Mouse (Mus musculus) left cerebral cortex, adult 6 months (tissue): ENCODE results near the gene Gm4027. TPM values are rescaled to one million over a fixed set of nuclear protein-coding genes. Genes with fewer than 3 reads are reported as not detected.

Source experiments
- long read RNA-seq, 2 experiments: library from polyadenylated mRNA; unstranded; transcript quantifications; one replicate each; pipeline ENCODE4 v2.0.0; 2019 to 2020
- polyA plus RNA-seq: library from polyadenylated mRNA; unstranded; fragments of <200 nt; fragmentation: Nextera tagmentation; gene quantifications from 2 replicates; pipeline ENCODE4 v1.2.3, GENCODE M21; 2021

The Gm4027 gene
- not detected in 2 replicates for polyA plus RNA-seq
- long read RNA-seq, experiment 1 = 0 reads
- long read RNA-seq, experiment 2 = 0 reads

GRCm38 (mm10) chr12:87618569-87618968 lies at the start of gene Gm4027:
Gene Gm4027 (plus strand): TSS chr12:87618869.

DNA sequence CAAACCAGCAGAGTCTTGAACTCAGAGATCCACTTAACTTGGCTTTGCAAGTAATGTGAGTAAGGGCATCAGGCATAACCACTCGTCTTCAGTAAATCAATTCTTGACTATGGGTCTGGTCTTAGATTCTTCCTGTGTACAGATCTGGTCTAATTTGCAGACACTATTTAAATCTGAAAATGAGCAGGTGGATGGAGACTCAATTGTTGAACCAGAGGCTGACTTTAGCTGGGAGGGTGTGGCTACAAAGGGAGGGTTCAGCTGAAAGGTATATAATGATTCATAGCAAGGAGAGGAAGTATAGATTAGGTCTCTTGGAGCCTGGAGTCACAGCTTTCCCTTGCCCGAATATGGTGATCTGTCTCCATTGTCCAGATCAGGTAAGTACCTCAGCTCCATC lies 16.3 kb upstream of the Gm4027 start, which contains the start of gene Oog1:
Gene Oog1 (plus strand): TSS at position 301 of the 400 bp plus-strand sequence.

GRCm38 (mm10) chr12:87644520-87644919 lies 25.9 kb downstream of the Gm4027 start, which contains the start of gene Gm16381:
Gene Gm16381 (minus strand): TSS chr12:87644620.

Other genes with a start within 250 kb of the Gm4027 start
- 22.0 and 26.6 TPM in 2 replicates for gene Sptlc2, start 230.5 kb upstream of the Gm4027 start, polyA plus RNA-seq
- gene Slirp, start 175.0 kb upstream of the Gm4027 start, polyA plus RNA-seq = 374 and 398 TPM in 2 replicates
- gene Alkbh1, start 174.9 kb upstream of the Gm4027 start, polyA plus RNA-seq = 5.7 and 10.5 TPM in 2 replicates
- 54.4 and 58.2 TPM in 2 replicates for gene Snw1, start 146.6 kb upstream of the Gm4027 start, polyA plus RNA-seq
- not detected in 2 replicates for gene Gm5788, start 124.1 kb upstream of the Gm4027 start, polyA plus RNA-seq
- gene Gm8300, start 104.6 kb upstream of the Gm4027 start, polyA plus RNA-seq = not detected in 2 replicates
- gene Oog1, start 16.2 kb upstream of the Gm4027 start, polyA plus RNA-seq = not detected in 2 replicates
- gene Gm16381, start 25.8 kb downstream of the Gm4027 start, polyA plus RNA-seq = not detected in 2 replicates
- gene Gm21319, start 156.9 kb downstream of the Gm4027 start, polyA plus RNA-seq = not detected in 2 replicates
- gene Gm21936, start 176.6 kb downstream of the Gm4027 start, polyA plus RNA-seq = not detected in 2 replicates
- not detected in 2 replicates for gene BB287469, start 197.7 kb downstream of the Gm4027 start, polyA plus RNA-seq
- gene Gm2001, start 223.5 kb downstream of the Gm4027 start, polyA plus RNA-seq = not detected in 2 replicates